Mouse (Mus musculus) forebrain, postnatal 0 days (tissue): ENCODE results near the gene Pgd. TPM values are rescaled to one million over a fixed set of nuclear protein-coding genes. Genes with fewer than 3 reads are reported as not detected.

Experiments
- ATAC-seq: fragments of 200-750 bp; cut with Nextera tagmentation; 2 replicates; pipeline ENCODE4 v1.8.0; 2017; ENCODE audit warnings: mild to moderate bottlenecking, moderate library complexity
- DNase-seq: peaks from one replicate; pipeline ENCODE4 v3.0.0-alpha.2; 2015
- H3K27ac ChIP-seq: fragments of 300-500 bp; sonication (generic); 2 replicates; pipeline ENCODE4 v1.5.1; 2014; ENCODE audit warnings: low read depth, mild to moderate bottlenecking, antibody characterized with exemption, low read length, moderate library complexity, mixed read lengths
- H3K27me3 ChIP-seq: fragments of 300-500 bp; sonication (generic); 2 replicates; pipeline ENCODE4 v1.6.1; 2014; ENCODE audit warnings: mild to moderate bottlenecking, low read length, mixed read lengths; ENCODE audit not compliant: insufficient read depth
- H3K36me3 ChIP-seq: fragments of 300-500 bp; sonication (generic); 2 replicates; pipeline ENCODE4 v1.6.1; 2014; ENCODE audit warnings: mild to moderate bottlenecking, moderate library complexity; ENCODE audit not compliant: insufficient read depth
- H3K4me1 ChIP-seq: fragments of 300-500 bp; sonication (generic); 2 replicates; pipeline ENCODE4 v1.6.1; 2014; ENCODE audit warnings: antibody characterized with exemption; ENCODE audit not compliant: insufficient read depth
- H3K4me2 ChIP-seq: fragments of 300-500 bp; sonication (generic); 2 replicates; pipeline ENCODE4 v1.6.1; 2014; ENCODE audit warnings: low read depth, mild to moderate bottlenecking, moderate library complexity
- H3K4me3 ChIP-seq: fragments of 300-500 bp; sonication (generic); 2 replicates; pipeline ENCODE4 v1.5.1; 2014; ENCODE audit warnings: low read depth, low read length, mixed read lengths
- H3K9ac ChIP-seq: fragments of 300-500 bp; sonication (generic); 2 replicates; pipeline ENCODE4 v1.6.1; 2014; ENCODE audit warnings: mild to moderate bottlenecking
- H3K9me3 ChIP-seq: fragments of 300-500 bp; sonication (generic); 2 replicates; pipeline ENCODE4 v1.6.1; 2016; ENCODE audit warnings: low read length
- CTCF ChIP-seq: sonication (generic); IDR thresholded peaks from 2 replicates; pipeline ENCODE4 v1.5.1; 2016; ENCODE audit warnings: antibody characterized with exemption, control low read depth, low read depth
- WGBS: fragments of 180-500 bp; shearing (Covaris S2); extraction: QIAGEN DNeasy Blood & Tissue Kit; methylation state at CpG from one replicate; pipeline ENCODE4 v1.1.7; 2014; 5-methylcytosine and 5-hydroxymethylcytosine counted together
- polyA plus RNA-seq: library from polyadenylated mRNA; unstranded; fragments of >200 nt; fragmentation: Nextera tagmentation; extraction: Ambion mirVana; gene quantifications from 2 replicates; pipeline ENCODE4 v1.2.1, GENCODE M21; 2015
- total RNA-seq: library from RNA; depleted of rRNA; stranded (reverse); fragments of >200 nt; gene quantifications from 2 replicates; pipeline ENCODE4 v1.2.3, GENCODE M21; 2014

Pgd gene
- total and polyA plus RNA-seq, 2 experiments from 2014 or later = 24.8 to 86.0 TPM

DNA sequence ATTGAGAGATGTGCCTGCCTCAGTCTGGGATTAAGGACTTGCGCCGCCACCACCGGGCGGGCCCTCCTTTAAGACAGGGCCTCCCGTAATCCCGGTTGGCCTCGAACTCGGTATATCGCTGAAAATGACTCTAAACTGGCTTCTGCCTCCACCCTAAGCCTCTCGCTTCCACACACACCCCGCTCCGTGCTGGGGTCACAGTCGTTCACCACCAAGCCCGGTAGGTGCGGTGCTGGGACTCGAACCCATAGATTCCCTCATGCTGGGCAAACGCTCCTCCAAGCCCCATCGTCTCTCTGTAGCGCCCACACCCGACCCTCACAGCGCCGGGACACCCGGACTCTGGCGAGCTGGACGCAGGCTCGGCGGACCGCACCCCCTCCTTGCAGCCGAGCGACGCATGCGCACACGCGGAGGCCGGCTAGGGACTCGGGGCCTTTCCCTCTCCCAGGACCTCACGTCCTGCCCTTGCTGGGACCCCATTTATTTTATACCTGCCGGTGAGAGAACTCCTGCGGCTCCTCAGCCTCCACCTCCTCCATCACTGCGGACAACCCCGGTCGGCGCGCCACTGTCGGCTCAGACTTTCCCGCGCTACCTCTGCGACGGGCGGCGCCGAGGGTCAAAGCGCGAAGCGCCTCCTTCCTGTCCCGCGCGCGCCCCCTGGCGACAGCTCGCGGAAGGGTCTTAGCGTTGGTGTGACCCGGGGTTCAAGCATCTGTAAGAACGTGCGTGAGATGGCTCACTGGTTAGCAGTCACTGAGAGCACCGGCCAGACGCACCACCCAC is 29.4 kb downstream of the Pgd start, which contains the start of gene Cenps:
TSS of gene Cenps (minus strand) at position 648 of the 789 bp plus-strand sequence.
- Histone ChIP-seq H3K4me1 (peaks cover 5% of the 10 kb centered on the region; the same call in 1 of the 2 replicates), H3K27me3 (no peaks in the 10 kb centered on the region), H3K9ac (peak within 1 kb of the TSS; percentile 64), H3K36me3 (no peaks in the 10 kb centered on the region), H3K4me3 (peak within 1 kb of the TSS; percentile 60), H3K4me2 (peak within 1 kb of the TSS; percentile 57), H3K9me3 (no peaks in the 10 kb centered on the region), H3K27ac (peak within 1 kb of the TSS; percentile 42)
- under 1% methylated on average over 68 of the region's 68 CpGs for WGBS
- peak; percentile 94 for DNase-seq
- peak; percentile 91 for ATAC-seq
- peak; percentile 98 for TF ChIP-seq CTCF

DNA sequence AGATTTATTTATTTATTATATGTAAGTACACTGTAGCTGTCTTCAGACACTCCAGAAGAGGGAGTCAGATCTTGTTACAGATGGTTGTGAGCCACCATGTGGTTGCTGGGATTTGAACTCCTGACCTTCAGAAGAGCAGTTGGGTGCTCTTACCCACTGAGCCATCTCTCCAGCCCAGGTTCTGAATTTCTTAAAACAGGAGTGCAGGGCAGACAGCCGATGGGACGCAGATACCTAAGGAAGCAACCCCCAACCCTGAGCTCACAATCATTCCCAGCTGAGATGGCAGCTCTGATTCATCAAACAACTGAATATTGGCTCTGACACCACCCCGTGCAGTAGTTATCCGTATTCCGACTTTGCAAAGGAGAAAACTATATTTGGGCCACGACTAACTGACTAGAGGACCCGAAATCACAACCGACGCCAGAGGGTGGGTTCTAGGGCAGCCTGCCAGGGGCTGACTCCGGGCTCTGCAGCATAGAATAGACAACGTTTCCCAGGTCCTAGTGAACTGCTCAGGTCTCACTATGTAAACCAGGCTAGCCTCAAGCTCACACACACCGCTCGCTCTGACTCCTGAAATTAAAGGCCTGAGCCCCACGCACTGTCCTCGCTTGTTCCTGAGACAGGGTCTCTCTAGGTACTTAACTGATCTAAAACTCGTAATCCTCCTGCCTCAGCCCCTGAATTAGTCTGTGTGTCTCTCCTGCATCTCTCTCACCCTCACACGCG is 30.3 kb downstream of the Pgd start:
- Histone ChIP-seq H3K36me3 (no peaks in the 10 kb centered on the region), H3K27me3 (no peaks in the 10 kb centered on the region), H3K4me3 (peak overlapping the region; percentile 60), H3K9me3 (no peaks in the 10 kb centered on the region), H3K9ac (peak overlapping the region; percentile 10; the same call in 1 of the 2 replicates), H3K4me2 (peak overlapping the region; percentile 57), H3K4me1 (peaks cover 5% of the 10 kb centered on the region; the same call in 1 of the 2 replicates), H3K27ac (no peak overlapping the region)
- DNase-seq (no peak), ATAC-seq (no peak; the same call in 1 of the 2 replicates)
- 53% methylated on average over 18 of the region's 18 CpGs for WGBS
- no peak for TF ChIP-seq CTCF

DNA sequence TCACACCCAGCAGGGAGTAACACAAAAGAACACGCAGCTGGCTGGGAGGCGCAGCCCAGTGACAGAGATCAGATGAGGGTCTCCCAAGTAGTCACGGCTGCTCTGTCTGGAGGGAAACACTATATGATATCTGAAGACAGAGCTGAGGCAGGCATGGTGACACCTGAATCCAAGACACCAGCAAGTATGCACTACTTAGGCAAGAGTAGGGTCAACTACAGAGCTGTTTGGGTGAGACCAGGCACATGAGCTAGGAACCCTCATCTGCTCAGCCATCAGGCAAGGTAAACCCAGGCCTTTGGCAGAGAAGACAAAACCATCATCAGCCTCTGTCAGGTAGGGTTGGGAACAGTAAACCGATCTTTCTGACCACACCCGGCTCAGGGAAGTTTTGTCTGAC is 33.2 kb downstream of the Pgd start:
- Histone ChIP-seq H3K9me3 (no peaks in the 10 kb centered on the region), H3K27me3 (no peaks in the 10 kb centered on the region), H3K4me3 (no peak overlapping the region), H3K9ac (no peak overlapping the region), H3K4me1 (peaks cover 5% of the 10 kb centered on the region; the same call in 1 of the 2 replicates), H3K27ac (no peak overlapping the region), H3K4me2 (no peak overlapping the region), H3K36me3 (peaks cover 13% of the 10 kb centered on the region; the same call in 1 of the 2 replicates)
- 81% methylated on average over 5 of the region's 5 CpGs for WGBS
- no peak for ATAC-seq
- no peak for TF ChIP-seq CTCF
- DNase-seq = no peak

DNA sequence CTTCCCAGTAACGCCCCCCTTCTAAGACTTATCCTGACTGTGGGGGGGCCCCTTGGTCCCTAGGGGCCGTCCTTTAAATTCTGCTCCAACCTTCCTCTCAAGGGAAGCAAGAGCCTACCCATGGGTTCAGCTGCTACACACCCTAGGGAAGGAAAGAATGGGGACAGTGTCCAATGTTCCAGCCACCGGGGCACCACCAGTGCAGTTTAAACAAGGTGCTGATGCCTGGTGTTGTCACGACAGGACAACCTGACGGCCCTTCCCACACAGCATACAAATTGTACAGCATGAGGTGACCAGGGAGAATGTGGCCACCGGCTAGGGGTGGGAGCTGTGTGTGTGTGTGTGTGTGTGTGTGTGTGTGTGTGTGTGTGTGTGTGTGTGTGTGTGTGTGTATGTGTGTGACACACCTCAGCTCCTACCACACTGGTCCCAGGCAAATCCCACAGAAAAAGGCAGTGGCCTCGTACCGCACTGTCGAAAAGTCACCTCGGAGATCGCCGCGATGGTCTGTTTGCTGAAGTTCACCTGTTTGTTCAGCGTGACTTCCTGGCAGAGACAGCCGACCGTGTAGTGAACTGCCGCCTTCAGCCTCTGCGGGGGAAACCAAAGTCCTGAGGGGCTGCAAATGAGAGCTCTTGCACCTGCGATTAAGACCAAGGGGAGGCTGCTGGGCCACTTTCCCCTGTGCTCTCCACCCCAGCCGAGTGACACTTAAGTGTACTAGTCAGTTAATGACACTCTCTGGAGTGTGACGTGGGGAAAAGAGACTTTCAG is 34.6 kb downstream of the Pgd start:
- WGBS = 89% methylated on average over 21 of the region's 21 CpGs
- H3K9me3 ChIP-seq = no peaks in the 10 kb centered on the region
- peaks cover 5% of the 10 kb centered on the region; the same call in 1 of the 2 replicates for H3K4me1 ChIP-seq
- no peak overlapping the region for H3K27ac ChIP-seq
- H3K36me3 ChIP-seq = peaks cover 17% of the 10 kb centered on the region
- ATAC-seq (no peak), DNase-seq (no peak)
- no peak for TF ChIP-seq CTCF
- H3K4me2 ChIP-seq = no peak overlapping the region
- no peaks in the 10 kb centered on the region for H3K27me3 ChIP-seq
- no peak overlapping the region for H3K4me3 ChIP-seq
- H3K9ac ChIP-seq = no peak overlapping the region

DNA sequence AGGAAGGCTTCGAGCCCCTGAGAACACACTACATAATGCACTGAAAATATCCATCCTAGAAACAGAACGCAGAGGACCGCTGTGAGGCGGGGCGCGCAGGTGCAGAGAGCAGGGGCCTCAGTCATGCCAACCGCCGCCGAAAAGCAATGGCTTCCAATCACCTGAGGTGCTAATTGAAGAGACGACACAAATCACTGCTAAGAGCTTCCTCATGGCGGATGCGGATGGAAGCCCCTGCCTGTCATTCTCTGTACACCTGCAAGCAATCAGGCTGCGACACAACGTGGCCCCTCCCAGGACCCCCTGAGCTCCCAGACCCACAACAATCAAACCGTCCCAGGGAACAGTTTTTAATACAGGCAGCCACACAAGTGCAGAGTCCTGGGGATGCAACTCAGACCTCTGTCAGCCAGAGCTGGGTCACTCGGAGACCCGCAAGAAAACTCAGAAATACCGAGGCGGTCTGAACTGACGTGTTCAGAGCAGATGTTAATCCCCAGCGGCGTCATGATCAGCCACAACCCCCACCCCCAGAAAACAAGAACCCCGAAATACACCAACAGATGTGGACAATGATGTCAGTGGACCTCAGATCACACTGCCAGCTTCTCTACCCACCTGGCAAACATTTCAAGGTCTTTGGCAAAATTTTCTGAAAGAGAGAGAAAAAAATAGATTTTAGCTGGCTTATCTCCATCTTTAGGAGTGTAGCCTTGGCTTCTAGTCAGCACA is 35.4 kb downstream of the Pgd start:
- H3K9ac ChIP-seq = no peak overlapping the region
- no peak overlapping the region for H3K27ac ChIP-seq
- no peak overlapping the region for H3K4me2 ChIP-seq
- H3K4me3 ChIP-seq = no peak overlapping the region
- no peaks in the 10 kb centered on the region for H3K27me3 ChIP-seq
- TF ChIP-seq CTCF = no peak
- DNase-seq (no peak), ATAC-seq (no peak)
- no peaks in the 10 kb centered on the region for H3K9me3 ChIP-seq
- no peaks in the 10 kb centered on the region for H3K4me1 ChIP-seq
- 89% methylated on average over 23 of the region's 23 CpGs for WGBS
- H3K36me3 ChIP-seq = peaks cover 17% of the 10 kb centered on the region

DNA sequence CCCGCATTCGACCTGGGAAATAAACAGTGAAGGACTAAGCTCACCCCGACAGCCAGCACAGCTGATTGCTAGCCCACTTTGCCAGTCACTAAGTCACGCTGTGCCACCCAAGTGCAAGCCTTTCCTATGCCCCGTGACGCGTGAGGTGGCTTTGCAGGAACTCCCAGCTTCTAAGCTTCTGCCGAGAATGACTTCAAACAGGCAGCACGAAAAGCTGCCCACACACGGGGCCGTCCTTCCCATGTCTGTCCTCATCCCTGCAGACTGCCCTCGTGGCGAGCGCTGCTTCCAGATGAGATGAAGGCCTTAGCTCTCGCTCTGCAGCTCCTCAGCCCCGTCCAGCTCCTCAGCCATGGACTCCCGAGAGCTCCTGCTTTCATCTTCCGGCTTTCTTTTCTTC is 38.1 kb downstream of the Pgd start:
- no peak overlapping the region for H3K27ac ChIP-seq
- no peaks in the 10 kb centered on the region for H3K4me1 ChIP-seq
- no peak for TF ChIP-seq CTCF
- H3K9ac ChIP-seq = no peak overlapping the region
- H3K36me3 ChIP-seq = peaks cover 17% of the 10 kb centered on the region
- H3K4me3 ChIP-seq = no peak overlapping the region
- 85% methylated on average over 18 of the region's 18 CpGs for WGBS
- no peak overlapping the region for H3K4me2 ChIP-seq
- H3K9me3 ChIP-seq = no peaks in the 10 kb centered on the region
- no peaks in the 10 kb centered on the region for H3K27me3 ChIP-seq
- DNase-seq (no peak), ATAC-seq (no peak)
